Mouse (Mus musculus) heart, adult 8-10 months (tissue): Measurements from ENCODE around the gene Fam149a. TPM values are rescaled to one million over a fixed set of nuclear protein-coding genes. Genes with fewer than 3 reads are reported as not detected.
"Not testable (repeated sequence)": the region's sequence is repeated elsewhere in the genome, so short reads cannot be mapped to it uniquely, and the experiment has no call there.

Source experiments
- DNase-seq: peaks from one replicate; pipeline ENCODE4 v3.0.0; 2022; ENCODE audit warnings: low spot score
- total RNA-seq, 4 experiments: library from RNA; stranded (reverse); gene quantifications; 2 replicates each; pipeline ENCODE4 v1.2.4; 2022

The Fam149a gene
- total RNA-seq, 4 experiments from 2014 or later, result 4.7 to 5.3 (median 5.0) TPM

GRCm38 (mm10) chr8:45332685-45333409 is 49.2 kb downstream of the Fam149a start, which contains the start of gene Cyp4v3:
Cyp4v3 (minus strand) TSS chr8:45333216.
- peak; percentile 85 for DNase-seq

DNA sequence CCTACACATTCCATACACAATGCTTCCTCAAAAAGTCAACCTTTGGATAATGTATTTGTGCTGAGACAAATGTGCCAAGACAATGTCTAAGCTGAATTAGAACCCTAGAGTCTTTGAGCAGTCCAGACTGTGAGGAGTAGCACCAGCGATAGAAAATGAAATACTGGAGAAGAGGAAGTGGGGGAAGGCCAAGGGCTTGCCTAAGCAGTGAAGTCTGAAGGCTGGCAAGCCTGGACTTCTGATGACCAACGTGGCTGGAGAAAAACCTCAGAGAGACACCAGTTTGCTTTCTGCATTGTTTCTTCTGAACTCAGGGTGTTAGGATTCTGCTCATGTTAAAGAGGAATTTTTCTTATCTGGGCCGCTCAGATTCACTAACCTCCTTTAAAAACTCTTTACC is 51.2 kb downstream of the Fam149a start:
- DNase-seq, result no peak

GRCm38 (mm10) chr8:45329206-45329980 is 52.7 kb downstream of the Fam149a start:
- DNase-seq, result peak; percentile 13

GRCm38 (mm10) chr8:45327076-45327475 is 55.0 kb downstream of the Fam149a start:
- not testable (repeated sequence) for DNase-seq

DNA sequence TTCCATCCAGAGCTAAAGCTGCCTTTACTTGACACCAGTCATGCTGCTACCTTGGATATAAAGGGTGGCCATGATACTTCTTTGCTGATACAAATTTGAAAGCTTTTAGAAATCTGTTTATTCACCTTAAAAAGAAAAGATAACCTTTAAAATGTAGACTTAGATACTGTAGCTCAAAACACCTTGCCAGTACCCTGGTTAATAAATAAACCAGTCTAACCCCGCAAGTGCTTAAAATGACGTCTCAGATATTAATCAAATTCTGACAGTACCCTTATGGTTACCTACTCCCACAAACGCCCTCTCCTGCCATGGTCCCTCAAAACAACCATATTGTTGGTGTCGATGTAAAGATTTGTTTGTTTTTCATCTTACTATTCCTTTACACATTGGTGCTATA is 57.9 kb downstream of the Fam149a start:
- no peak for DNase-seq

DNA sequence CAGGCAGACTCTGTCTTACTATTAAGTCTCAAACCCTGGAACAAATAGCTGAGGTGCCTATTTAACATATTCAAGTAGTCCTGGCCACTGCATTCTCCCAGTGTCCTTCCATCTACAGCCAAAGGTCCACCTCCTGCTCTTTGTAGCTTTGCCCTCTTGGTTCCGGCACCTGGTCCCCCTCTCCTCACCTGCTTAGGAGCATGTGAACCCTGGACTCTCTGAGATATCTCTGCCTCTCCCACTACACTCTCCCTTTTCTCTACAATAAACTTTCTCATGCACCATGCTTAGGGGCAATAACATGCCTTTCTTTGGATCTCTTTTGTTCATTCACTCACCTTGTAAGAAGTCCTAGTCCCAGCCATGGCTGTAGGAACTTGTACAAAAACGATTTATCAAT is 60.7 kb downstream of the Fam149a start:
- no peak for DNase-seq

- DNase-seq, result no peak
These were observed 61.2 kb downstream of the Fam149a start for GRCm38 (mm10) chr8:45320930-45321329.

DNA sequence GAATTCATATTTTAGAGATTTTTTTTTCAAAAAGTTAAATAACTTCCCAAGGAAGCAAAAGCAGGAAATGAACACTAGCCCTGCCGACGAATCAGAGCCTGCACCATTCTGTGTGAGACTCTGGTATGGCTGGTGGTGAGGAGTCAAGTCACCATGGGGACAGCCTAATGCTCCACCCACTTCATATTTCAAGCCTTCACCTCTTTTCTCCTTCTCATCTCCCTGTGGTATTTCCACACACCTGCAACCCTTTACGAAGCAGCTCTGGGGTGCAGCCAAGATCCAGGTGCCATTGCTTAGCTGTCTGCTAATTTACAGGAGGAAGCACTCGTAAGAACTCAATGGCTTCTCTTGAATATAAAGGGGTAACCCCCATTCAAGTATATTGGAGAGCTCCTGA is 71.1 kb downstream of the Fam149a start:
- DNase-seq, result no peak

- DNase-seq, result no peak
These were observed 73.7 kb downstream of the Fam149a start, which contains the start of gene Gm45753 for GRCm38 (mm10) chr8:45308366-45308765. Gm45753 (minus strand) TSS chr8:45308466.

DNA sequence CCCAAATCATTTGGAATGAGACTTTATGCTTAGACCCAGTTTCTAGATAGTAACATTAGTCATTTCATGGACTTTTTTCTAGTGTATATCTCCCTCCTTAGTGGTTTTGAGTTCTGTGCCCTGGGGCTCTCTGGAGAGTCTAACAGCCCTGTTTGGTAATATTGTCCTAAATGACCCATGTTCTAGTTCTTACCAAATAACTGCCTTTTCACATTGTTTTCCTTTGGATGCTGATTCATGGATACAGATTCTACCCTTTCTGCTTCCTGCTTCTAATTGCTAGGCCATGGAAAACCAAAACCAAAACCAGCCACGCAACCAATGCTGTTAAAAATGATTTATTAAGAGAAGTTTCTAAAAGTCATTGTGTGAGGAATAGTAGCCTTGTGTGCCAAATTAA is 76.6 kb downstream of the Fam149a start:
- no peak for DNase-seq

GRCm38 (mm10) chr8:45304354-45304753 is 77.7 kb downstream of the Fam149a start:
- no peak for DNase-seq

DNA sequence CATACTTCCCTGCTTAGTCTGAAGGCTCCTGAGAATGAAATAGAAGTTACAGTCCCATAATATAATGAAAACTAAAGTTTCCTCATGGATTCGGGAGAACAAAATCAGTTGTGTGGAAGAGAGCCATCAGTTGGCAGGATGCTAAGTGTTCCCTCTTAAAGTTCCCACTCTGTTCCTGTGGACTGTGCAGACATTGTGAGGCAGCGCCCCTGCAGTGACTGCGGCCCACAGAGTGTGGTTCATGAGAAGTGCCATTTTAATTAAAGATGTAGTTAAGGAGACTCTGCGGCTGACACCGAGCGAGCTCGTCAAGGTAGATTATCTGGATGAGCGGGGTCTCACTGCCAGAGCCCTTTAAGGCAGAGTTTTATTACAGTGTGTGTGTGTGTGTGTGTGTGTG is 79.7 kb downstream of the Fam149a start:
- DNase-seq, result no peak

DNA sequence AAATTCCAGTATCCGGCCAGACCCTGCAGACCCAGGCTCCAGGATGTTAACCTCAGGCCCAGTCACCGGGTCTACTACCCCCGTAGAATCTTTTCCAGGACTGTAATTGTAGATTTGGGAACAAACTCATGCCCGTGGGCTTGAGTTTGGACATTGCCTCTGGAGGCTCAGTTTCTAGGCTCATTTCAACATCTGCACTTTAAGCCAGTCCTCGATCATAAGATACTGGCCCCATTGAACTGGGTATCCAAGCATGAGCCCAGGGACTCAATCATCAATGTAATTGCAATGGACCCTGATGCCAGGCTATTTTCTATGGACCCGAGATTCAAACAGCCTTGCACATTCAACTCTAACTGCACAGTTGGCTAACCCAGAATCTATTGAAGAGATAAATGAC is 86.8 kb downstream of the Fam149a start:
- no peak for DNase-seq

DNA sequence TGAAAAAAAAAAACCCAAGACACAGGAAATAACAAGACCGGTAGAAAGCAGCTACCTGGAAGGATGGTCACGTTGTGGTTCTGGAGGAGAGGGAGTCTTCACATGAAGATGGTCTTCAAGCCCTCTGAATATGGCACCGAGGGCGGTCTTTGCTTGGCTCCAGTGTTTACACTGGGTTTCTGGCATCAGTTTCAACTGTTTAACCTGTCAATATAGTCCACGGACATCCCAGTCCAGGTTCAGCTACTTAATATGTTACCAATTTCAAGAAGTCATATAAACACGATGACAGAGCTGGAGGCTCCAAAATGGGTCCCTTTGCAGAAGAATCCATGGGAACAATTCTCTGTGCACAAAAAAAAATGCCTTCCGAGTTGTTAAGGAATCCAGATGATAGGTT is 87.4 kb downstream of the Fam149a start, which contains the start of gene Klkb1:
TSS of gene Klkb1 (minus strand) at position 173 of the 400 bp plus-strand sequence.
- no peak for DNase-seq

GRCm38 (mm10) chr8:45291790-45292189 is 90.3 kb downstream of the Fam149a start:
- no peak for DNase-seq

Other genes with a start within 250 kb of the Fam149a start
- not detected for gene F11, start 120.3 kb downstream of the Fam149a start, total RNA-seq
- not detected for gene Klkb1, start 87.4 kb downstream of the Fam149a start, total RNA-seq
- gene Gm45753, start 73.8 kb downstream of the Fam149a start, total RNA-seq, result not detected
- 1 to 10 TPM; 1.8 to 2.5 (median 2.2) TPM for gene Cyp4v3, start 49.1 kb downstream of the Fam149a start, total RNA-seq
- gene Tlr3, start 28.8 kb upstream of the Fam149a start, total RNA-seq, result 1 to 10 TPM; 4.8 to 6.7 (median 5.3) TPM
- gene Sorbs2, start 125.5 kb upstream of the Fam149a start, total RNA-seq, result 100 to 1,000 TPM; 587 to 749 (median 714) TPM